Mouse (Mus musculus) liver, embryonic 13.5 days (tissue): ENCODE measurements around the gene Itpka. TPM values are rescaled to one million over a fixed set of nuclear protein-coding genes. Genes with fewer than 3 reads are reported as not detected.

Experiments
- ATAC-seq: fragments of 200-750 bp; cut with Nextera tagmentation; 2 replicates; pipeline ENCODE4 v1.8.0; 2017; ENCODE audit warnings: low read depth, mild to moderate bottlenecking, moderate number of reproducible peaks, moderate library complexity
- DNase-seq: peaks from one replicate; pipeline ENCODE4 v3.0.0; 2022
- H3K27ac ChIP-seq: fragments of 300-500 bp; sonication (generic); 2 replicates; pipeline ENCODE4 v1.5.1; 2015; ENCODE audit warnings: moderate library complexity, mild to moderate bottlenecking, inconsistent platforms
- H3K27me3 ChIP-seq: fragments of 300-500 bp; sonication (generic); 2 replicates; pipeline ENCODE4 v1.6.1; 2015; ENCODE audit warnings: mild to moderate bottlenecking, inconsistent platforms
- H3K36me3 ChIP-seq: fragments of 300-500 bp; sonication (generic); 2 replicates; pipeline ENCODE4 v1.6.1; 2015; ENCODE audit warnings: mild to moderate bottlenecking, inconsistent platforms
- H3K4me1 ChIP-seq: fragments of 300-500 bp; sonication (generic); replicated peaks from 2 replicates; pipeline ENCODE4 v1.6.1; 2015; ENCODE audit warnings: inconsistent platforms
- H3K4me2 ChIP-seq: fragments of 300-500 bp; sonication (generic); 2 replicates; pipeline ENCODE4 v1.6.1; 2015; ENCODE audit warnings: inconsistent platforms, mild to moderate bottlenecking, moderate library complexity
- H3K4me3 ChIP-seq: fragments of 300-500 bp; sonication (generic); replicated peaks from 2 replicates; pipeline ENCODE4 v1.5.1; 2015; ENCODE audit warnings: mild to moderate bottlenecking, inconsistent platforms
- H3K9ac ChIP-seq: fragments of 300-500 bp; sonication (generic); 2 replicates; pipeline ENCODE4 v1.6.1; 2015; ENCODE audit warnings: mild to moderate bottlenecking, inconsistent platforms
- H3K9me3 ChIP-seq: fragments of 300-500 bp; sonication (generic); replicated peaks from 2 replicates; pipeline ENCODE4 v1.6.1; 2016; ENCODE audit warnings: inconsistent platforms
- WGBS: fragments of 180-500 bp; shearing (Covaris S2); methylation state at CpG from one replicate; pipeline ENCODE4 v1.1.7; 2015; ENCODE audit not compliant: insufficient replicate concordance; 5-methylcytosine and 5-hydroxymethylcytosine counted together
- polyA plus RNA-seq: library from polyadenylated mRNA; unstranded; fragments of >200 nt; fragmentation: Nextera tagmentation; extraction: Ambion mirVana; gene quantifications from 2 replicates; pipeline ENCODE4 v1.2.1, GENCODE M21; 2015

Gene Itpka
- polyA plus RNA-seq, 1 experiment from 2014 or later, result 2.3 TPM

DNA sequence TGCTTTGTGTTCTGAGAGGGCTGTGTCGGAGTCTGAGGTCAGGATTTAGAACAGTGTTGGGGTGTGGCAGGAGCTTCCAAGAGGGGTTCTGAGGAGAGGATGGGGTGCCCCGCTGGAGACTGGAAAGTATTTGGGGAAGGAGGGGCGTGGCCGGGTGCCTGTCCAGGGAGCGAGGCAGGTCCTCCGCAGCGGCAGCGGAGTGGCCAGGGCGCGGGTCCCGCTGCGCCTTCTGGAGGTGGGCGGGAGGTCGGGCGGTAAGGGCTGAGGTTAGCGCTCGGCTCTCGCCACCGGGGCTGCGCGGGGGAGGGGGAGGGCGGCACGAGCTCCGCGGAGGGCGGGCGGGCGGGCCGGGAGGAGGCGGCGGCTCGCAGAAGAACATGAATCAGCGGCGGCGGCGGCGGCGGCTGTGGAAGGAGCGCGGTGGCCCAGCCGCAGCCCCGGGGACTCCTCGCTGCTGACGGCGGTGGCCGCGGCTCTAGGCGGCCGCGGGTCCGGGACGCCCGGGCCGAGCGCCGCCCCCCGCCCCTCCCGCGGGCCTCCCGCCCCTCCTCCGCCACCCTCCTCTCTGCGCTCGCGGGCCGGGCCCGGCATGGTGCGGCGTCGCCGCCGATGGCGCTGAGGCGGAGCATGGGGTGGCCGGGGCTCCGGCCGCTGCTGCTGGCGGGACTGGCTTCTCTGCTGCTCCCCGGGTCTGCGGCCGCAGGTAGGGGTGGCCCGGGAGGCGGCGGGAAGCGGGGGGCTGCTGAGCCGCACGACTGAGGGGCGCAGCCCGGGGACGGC is 57.2 kb downstream of the Itpka start:
- no peaks in the 10 kb centered on the region for H3K9me3 ChIP-seq
- peaks cover 15% of the 10 kb centered on the region for H3K4me1 ChIP-seq
- peak overlapping the region; percentile 85 for H3K4me2 ChIP-seq
- H3K9ac ChIP-seq, result peak overlapping the region; percentile 66
- WGBS, result under 1% methylated on average over 63 of the region's 89 CpGs
- ATAC-seq (peak; percentile 43), DNase-seq (no peak)
- H3K27ac ChIP-seq, result no peak overlapping the region
- no peaks in the 10 kb centered on the region for H3K36me3 ChIP-seq
- H3K27me3 ChIP-seq, result peaks cover 93% of the 10 kb centered on the region
- H3K4me3 ChIP-seq, result peak overlapping the region; percentile 63

DNA sequence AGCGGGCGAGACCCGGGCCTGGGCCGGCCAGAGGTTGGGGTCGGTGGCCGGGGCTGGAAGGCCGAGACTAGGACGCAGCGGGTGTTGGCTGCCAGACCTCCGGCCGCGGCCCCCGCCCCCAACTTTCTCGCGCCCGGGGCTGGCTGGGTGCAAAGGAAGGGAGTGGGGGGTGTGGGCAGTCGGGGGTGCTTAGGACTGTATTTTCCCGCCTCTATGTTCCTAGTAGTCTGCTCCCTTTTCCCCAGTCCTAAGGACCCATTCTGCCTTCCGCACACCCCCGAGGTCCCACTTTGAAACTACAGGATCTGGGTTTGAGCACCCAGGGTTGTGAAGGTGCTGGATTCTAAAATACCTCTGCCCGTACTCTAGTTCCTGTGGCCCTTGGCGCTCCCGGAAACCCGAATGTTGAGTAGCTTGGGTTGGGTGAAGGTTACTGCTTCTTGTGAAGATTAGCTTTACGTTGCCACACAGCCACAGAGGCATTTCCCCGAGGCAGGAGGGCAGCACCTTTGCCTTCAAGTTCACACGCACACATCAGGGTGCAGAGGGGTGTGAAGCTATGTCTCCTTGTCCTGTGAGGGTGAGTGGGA is 57.9 kb downstream of the Itpka start:
- H3K4me3 ChIP-seq, result peak overlapping the region; percentile 63
- no peaks in the 10 kb centered on the region for H3K9me3 ChIP-seq
- no peak; the same call in 1 of the 2 replicates for ATAC-seq
- DNase-seq, result no peak
- H3K9ac ChIP-seq, result peak overlapping the region; percentile 66
- no peak overlapping the region for H3K27ac ChIP-seq
- no peaks in the 10 kb centered on the region for H3K36me3 ChIP-seq
- WGBS, result 1% methylated on average over 27 of the region's 27 CpGs
- H3K27me3 ChIP-seq, result peaks cover 95% of the 10 kb centered on the region
- peak overlapping the region; percentile 85 for H3K4me2 ChIP-seq
- H3K4me1 ChIP-seq, result peaks cover 15% of the 10 kb centered on the region

Other genes with a start within 250 kb of the Itpka start
- gene Exd1, start 194.7 kb upstream of the Itpka start, polyA plus RNA-seq, result 0.35 and 0.38 TPM in 2 replicates
- 47.3 and 54.2 TPM in 2 replicates for gene Chp1, start 194.6 kb upstream of the Itpka start, polyA plus RNA-seq
- 90.6 and 119 TPM in 2 replicates for gene Nusap1, start 124.0 kb upstream of the Itpka start, polyA plus RNA-seq
- gene Oip5, start 123.9 kb upstream of the Itpka start, polyA plus RNA-seq, result 42.8 and 50.4 TPM in 2 replicates
- 44.6 and 52.0 TPM in 2 replicates for gene Ndufaf1, start 79.5 kb upstream of the Itpka start, polyA plus RNA-seq
- 18.3 and 23.8 TPM in 2 replicates for gene Rtf1, start 67.3 kb upstream of the Itpka start, polyA plus RNA-seq
- 0.08 TPM in 1 of 2 replicates, not detected in the other for gene Ltk, start 18.1 kb downstream of the Itpka start, polyA plus RNA-seq
- 10.2 and 11.9 TPM in 2 replicates for gene Rpap1, start 45.2 kb downstream of the Itpka start, polyA plus RNA-seq
- gene Tyro3, start 55.4 kb downstream of the Itpka start, polyA plus RNA-seq, result 1.5 TPM in 2 replicates
- gene Mga, start 154.9 kb downstream of the Itpka start, polyA plus RNA-seq, result 6.6 and 8.0 TPM in 2 replicates
- gene Mapkbp1, start 230.4 kb downstream of the Itpka start, polyA plus RNA-seq, result 0.28 and 0.57 TPM in 2 replicates